Mouse (Mus musculus) small intestine, adult 2 months (tissue): ENCODE data around the gene Tmtc3.

Source experiments
- CTCF ChIP-seq: fragments of 200-500 bp; IDR thresholded peaks from 2 replicates; pipeline ENCODE4 v1.5.1; 2012; ENCODE audit warnings: low read depth, mild to moderate bottlenecking, control low read depth, inconsistent platforms, low read length, moderate library complexity, mixed read lengths; ENCODE audit not compliant: insufficient replicate concordance, insufficient read length; ENCODE audit errors: extremely low read depth
- POLR2A ChIP-seq: fragments of 200-500 bp; IDR thresholded peaks from 2 replicates; pipeline ENCODE4 v1.6.1; 2012; ENCODE audit warnings: low read depth, mild to moderate bottlenecking, control low read depth, inconsistent platforms, low read length, moderate library complexity

- TF ChIP-seq CTCF: no peak
- TF ChIP-seq POLR2A: no peak
These were observed 71.6 kb downstream of the Tmtc3 start for GRCm38 (mm10) chr10:100415566-100415965.
